Mouse (Mus musculus) embryonic facial prominence, embryonic 11.5 days (tissue): ENCODE measurements around the gene Meioc. TPM values are rescaled to one million over a fixed set of nuclear protein-coding genes. Genes with fewer than 3 reads are reported as not detected.

Experiments used
- ATAC-seq: fragments of 200-750 bp; cut with Nextera tagmentation; replicated peaks from 2 replicates; pipeline ENCODE4 v1.8.0; 2017; ENCODE audit warnings: low read depth; ENCODE audit not compliant: insufficient number of reproducible peaks, low FRiP score, low TSS enrichment
- DNase-seq: peaks from one replicate; pipeline ENCODE4 v3.0.0-alpha.2; 2015; ENCODE audit warnings: low spot score
- H3K27ac ChIP-seq: fragments of 300-500 bp; sonication (generic); replicated peaks from 2 replicates; pipeline ENCODE4 v1.5.1; 2014; ENCODE audit warnings: mild to moderate bottlenecking, low read depth, low read length, control low read depth
- H3K27me3 ChIP-seq: fragments of 300-500 bp; sonication (generic); 2 replicates; pipeline ENCODE4 v1.6.1; 2014; ENCODE audit warnings: mild to moderate bottlenecking, low read length, moderate library complexity, mixed read lengths; ENCODE audit not compliant: control insufficient read depth, insufficient read depth
- H3K36me3 ChIP-seq: fragments of 300-500 bp; sonication (generic); replicated peaks from 2 replicates; pipeline ENCODE4 v1.6.1; 2014; ENCODE audit warnings: low read depth, mild to moderate bottlenecking, low read length, moderate library complexity, mixed read lengths; ENCODE audit not compliant: control insufficient read depth, insufficient read depth
- H3K4me1 ChIP-seq: fragments of 300-500 bp; sonication (generic); 2 replicates; pipeline ENCODE4 v1.6.1; 2014; ENCODE audit warnings: low read length, mixed read lengths; ENCODE audit not compliant: control insufficient read depth, insufficient read depth
- H3K4me2 ChIP-seq: fragments of 300-500 bp; sonication (generic); 2 replicates; pipeline ENCODE4 v1.6.1; 2014; ENCODE audit warnings: low read depth, mild to moderate bottlenecking, control low read depth, low read length, moderate library complexity
- H3K4me3 ChIP-seq: fragments of 300-500 bp; sonication (generic); 2 replicates; pipeline ENCODE4 v1.5.1; 2014; ENCODE audit warnings: low read depth, low read length, control low read depth
- H3K9ac ChIP-seq: fragments of 300-500 bp; sonication (generic); replicated peaks from 2 replicates; pipeline ENCODE4 v1.6.1; 2014; ENCODE audit warnings: mild to moderate bottlenecking, control low read depth, low read length
- H3K9me3 ChIP-seq: fragments of 300-500 bp; sonication (generic); replicated peaks from 2 replicates; pipeline ENCODE4 v1.6.1; 2016; ENCODE audit warnings: mild to moderate bottlenecking, low read length, inconsistent platforms, mixed read lengths; ENCODE audit not compliant: control insufficient read depth
- WGBS: fragments of 180-500 bp; shearing (Covaris S2); extraction: QIAGEN DNeasy Blood & Tissue Kit; methylation state at CpG from one replicate; pipeline ENCODE4 v1.1.7; 2014; 5-methylcytosine and 5-hydroxymethylcytosine counted together
- microRNA-seq: library from miRNA; unstranded; fragments of <30 nt; microRNA quantifications from one replicate; pipeline ENCODE4, GENCODE M21; 2016; ENCODE audit warnings: borderline number of aligned reads
- polyA plus RNA-seq: library from polyadenylated mRNA; unstranded; fragments of >200 nt; fragmentation: Nextera tagmentation; extraction: Ambion mirVana; gene quantifications from 2 replicates; pipeline ENCODE4 v1.2.1, GENCODE M21; 2014

Meioc gene
- polyA plus RNA-seq, 1 experiment from 2014 or later = 1.3 TPM

DNA sequence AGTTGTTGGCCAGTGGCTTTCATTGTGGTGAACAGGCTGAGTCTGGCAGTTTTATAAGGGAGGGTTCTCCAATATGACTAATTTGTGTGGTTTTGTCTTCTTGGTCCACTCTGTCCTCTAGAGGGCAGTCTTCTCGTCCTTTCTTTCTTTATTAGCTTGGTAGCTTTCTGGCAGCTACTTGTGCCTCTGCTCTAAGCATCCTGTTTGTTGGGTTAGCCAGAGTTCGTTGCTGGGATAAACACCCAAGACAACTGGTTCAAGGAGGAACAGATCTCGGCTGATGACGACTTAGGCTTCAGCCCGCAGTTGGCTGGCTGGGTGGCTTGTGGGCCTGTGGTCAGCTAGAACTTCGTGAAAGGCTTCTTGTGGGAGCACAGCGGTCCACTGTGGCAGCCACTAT lies 65.1 kb downstream of the Meioc start:
- DNase-seq (peak; percentile 83), ATAC-seq (no peak)
- H3K36me3 ChIP-seq = no peaks in the 10 kb centered on the region
- H3K4me3 ChIP-seq = no peak overlapping the region
- WGBS = 38% methylated on average over 7 of the region's 7 CpGs
- H3K9ac ChIP-seq = no peak overlapping the region
- no peaks in the 10 kb centered on the region for H3K27me3 ChIP-seq
- no peak overlapping the region for H3K27ac ChIP-seq
- no peaks in the 10 kb centered on the region for H3K9me3 ChIP-seq
- H3K4me1 ChIP-seq = no peaks in the 10 kb centered on the region
- no peak overlapping the region for H3K4me2 ChIP-seq

DNA sequence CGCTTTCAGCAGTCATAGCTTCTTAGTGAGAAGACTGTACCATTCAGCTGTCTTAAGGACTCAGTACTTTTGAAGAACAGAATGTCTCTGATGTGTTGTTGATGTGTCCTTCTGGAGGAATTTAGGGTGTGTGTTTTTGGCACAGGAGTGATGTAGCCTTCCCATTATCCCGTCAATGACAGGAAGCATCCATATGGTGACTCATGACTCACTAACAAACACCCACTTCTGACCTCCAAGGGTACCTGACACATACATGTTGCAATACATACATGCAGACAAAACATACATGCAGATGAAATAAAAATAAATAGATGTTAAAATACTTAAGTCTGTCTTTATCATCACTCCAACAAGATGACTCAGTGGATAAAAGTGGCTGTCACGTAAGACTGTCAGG lies 66.3 kb downstream of the Meioc start:
- Histone ChIP-seq H3K4me1 (no peaks in the 10 kb centered on the region), H3K9me3 (no peaks in the 10 kb centered on the region), H3K4me3 (no peak overlapping the region), H3K27me3 (no peaks in the 10 kb centered on the region), H3K4me2 (no peak overlapping the region), H3K9ac (no peak overlapping the region), H3K27ac (no peak overlapping the region), H3K36me3 (no peaks in the 10 kb centered on the region)
- 80% methylated on average over 3 of the region's 3 CpGs for WGBS
- ATAC-seq = no peak
- DNase-seq = no peak

DNA sequence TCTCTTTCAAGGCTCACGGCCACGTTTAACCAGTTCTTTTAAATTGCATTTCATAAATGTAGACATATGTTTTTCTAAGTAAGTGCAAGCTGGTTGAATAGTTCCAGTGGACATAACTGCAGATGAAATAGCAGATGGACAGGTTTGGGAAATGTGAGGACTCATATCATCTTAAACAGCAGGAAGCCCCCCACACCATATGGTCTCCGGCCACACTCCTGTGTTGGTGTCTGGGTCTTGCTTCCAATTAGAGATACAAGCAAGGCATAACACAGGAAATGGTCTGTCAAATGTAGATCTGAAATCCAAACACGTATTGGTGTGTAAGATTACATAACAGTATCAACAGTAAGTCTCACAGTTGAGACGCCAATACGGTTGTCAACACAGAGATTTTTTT lies 67.8 kb downstream of the Meioc start:
- WGBS = 86% methylated on average over 6 of the region's 6 CpGs
- Histone ChIP-seq H3K4me3 (no peak overlapping the region), H3K4me2 (no peak overlapping the region), H3K27me3 (no peaks in the 10 kb centered on the region), H3K4me1 (no peaks in the 10 kb centered on the region), H3K27ac (no peak overlapping the region), H3K36me3 (no peaks in the 10 kb centered on the region), H3K9me3 (no peaks in the 10 kb centered on the region), H3K9ac (no peak overlapping the region)
- DNase-seq (no peak), ATAC-seq (no peak)

Small RNA genes within 50 kb of the gene (microRNA-seq; reads per million reads assigned to microRNA genes)
- gene Gm22920 = not detected

Other genes starting within 250 kb of the Meioc start
- gene Grn, start 233.4 kb upstream of the Meioc start, polyA plus RNA-seq = 38.8 and 52.0 TPM in 2 replicates
- gene Fam171a2, start 216.0 kb upstream of the Meioc start, polyA plus RNA-seq = 8.6 and 8.8 TPM in 2 replicates
- gene Itga2b, start 193.6 kb upstream of the Meioc start, polyA plus RNA-seq = 4.4 and 4.5 TPM in 2 replicates
- gene Gpatch8, start 107.3 kb upstream of the Meioc start, polyA plus RNA-seq = 43.2 and 43.4 TPM in 2 replicates
- gene Gm11627, start 84.3 kb upstream of the Meioc start, polyA plus RNA-seq = 10.5 and 10.6 TPM in 2 replicates
- 53.3 and 57.0 TPM in 2 replicates for gene Fzd2, start 59.3 kb upstream of the Meioc start, polyA plus RNA-seq
- gene Ccdc43, start 34.1 kb downstream of the Meioc start, polyA plus RNA-seq = 64.6 and 71.1 TPM in 2 replicates
- gene Adam11, start 97.7 kb downstream of the Meioc start, polyA plus RNA-seq = 13.9 and 16.3 TPM in 2 replicates
- 90.5 and 97.0 TPM in 2 replicates for gene Gjc1, start 156.0 kb downstream of the Meioc start, polyA plus RNA-seq
- not detected in 2 replicates for gene Higd1b, start 172.1 kb downstream of the Meioc start, polyA plus RNA-seq
- 246 and 257 TPM in 2 replicates for gene Eftud2, start 217.3 kb downstream of the Meioc start, polyA plus RNA-seq
- 1.00 and 1.5 TPM in 2 replicates for gene Ccdc103, start 217.5 kb downstream of the Meioc start, polyA plus RNA-seq
- not detected in 2 replicates for gene Fam187a, start 221.5 kb downstream of the Meioc start, polyA plus RNA-seq
- 0.22 and 0.25 TPM in 2 replicates for gene Gfap, start 237.2 kb downstream of the Meioc start, polyA plus RNA-seq